Mouse (Mus musculus): Measurements from ENCODE around the gene Dspp. TPM values are rescaled to one million over a fixed set of nuclear protein-coding genes. Genes with fewer than 3 reads are reported as not detected.

The Dspp gene
- polyA plus RNA-seq, 1 experiment from 2014 or later, result not detected

DNA sequence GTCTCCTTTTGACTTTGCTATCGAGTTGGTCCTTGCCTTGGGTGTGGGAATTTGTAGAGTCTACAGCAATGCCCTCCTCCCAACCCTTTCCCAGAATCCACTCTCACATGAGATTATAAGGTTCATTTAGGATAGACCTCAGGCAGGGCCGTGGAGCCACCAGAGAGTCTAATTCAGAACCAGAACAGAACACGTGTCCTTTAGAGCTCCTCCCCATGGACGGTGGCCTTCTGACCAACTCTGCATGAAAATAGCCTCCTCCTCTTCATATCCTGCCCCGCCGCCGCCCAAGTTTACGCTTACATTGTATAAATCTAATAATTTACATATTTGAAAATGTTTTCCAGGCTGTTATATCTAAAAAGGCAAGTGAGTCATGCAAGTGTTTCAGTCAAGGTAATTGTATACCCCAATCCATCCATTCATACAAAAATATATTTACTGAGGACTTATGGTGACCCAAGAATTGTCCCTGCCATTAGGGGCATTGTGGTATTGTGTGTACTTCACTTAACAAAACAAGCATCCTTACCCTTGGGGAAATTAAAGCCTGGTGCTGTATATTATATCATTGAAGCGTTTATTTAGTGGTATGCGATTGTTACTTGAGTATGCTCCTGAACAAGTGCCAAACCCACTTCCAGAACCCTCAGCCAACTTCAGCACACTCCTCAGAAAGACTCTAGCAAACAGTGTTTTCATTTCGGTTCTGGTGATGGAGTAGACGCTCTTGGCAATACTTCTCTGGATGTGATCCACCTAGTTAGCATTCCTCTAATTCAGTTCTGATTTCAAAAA, 30.8 kb downstream of the Dspp start:
- ChIA-PET POLR2A (no interaction called here), CTCF (no interaction called here)
- DNase-seq (ENCODE audit: low read depth, low spot score) (no peak), ATAC-seq (no peak)
- TF ChIP-seq CTCF (IDR thresholded peaks at IDR 0.05), result no peak
- in situ Hi-C loops (cut with MboI; ENCODE audit: low pct_unique_long_range_greater_than_20kb), result no loop called here
- H3K27me3 ChIP-seq, result peaks cover 4% of the 10 kb centered on the region

DNA sequence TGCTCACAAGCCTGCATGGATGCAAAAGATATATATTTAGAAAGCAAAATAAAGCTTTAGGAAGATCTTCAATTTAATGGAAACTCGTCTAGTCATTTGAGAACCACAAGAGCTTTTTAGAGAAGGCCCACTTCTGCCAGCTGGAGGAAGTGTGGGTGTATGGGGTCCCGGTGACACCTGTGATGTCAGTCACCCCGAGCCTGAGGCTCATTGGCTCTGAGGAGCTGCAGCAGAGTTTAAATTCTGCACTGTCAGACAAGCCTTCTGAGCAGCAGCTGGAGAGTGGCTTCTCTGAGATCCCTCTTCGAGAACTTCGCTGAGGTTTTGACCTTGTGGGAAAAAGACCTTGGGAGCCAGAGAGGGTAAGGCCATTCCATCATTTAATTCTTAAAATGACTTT, 31.8 kb downstream of the Dspp start, which contains the start of gene Dmp1:
TSS of gene Dmp1 (plus strand) at position 263 of the 400 bp plus-strand sequence.
- DNase-seq (ENCODE audit: low read depth, low spot score), result no peak
- CTCF ChIA-PET, result interaction anchor here (1.5 kb wide), 1 partner anchor 10 kb away, joined by 4 read pairs; no protein-coding TSS in a partner anchor
- TF ChIP-seq CTCF (IDR thresholded peaks at IDR 0.05), result no peak
- in situ Hi-C loops (cut with MboI; ENCODE audit: low pct_unique_long_range_greater_than_20kb), result no loop called here
- POLR2A ChIA-PET, result interaction anchor here (1.0 kb wide), 1 partner anchor 16 kb away, joined by 3 read pairs; no protein-coding TSS in a partner anchor
- H3K27me3 ChIP-seq, result peaks cover 4% of the 10 kb centered on the region
- ATAC-seq, result no peak

DNA sequence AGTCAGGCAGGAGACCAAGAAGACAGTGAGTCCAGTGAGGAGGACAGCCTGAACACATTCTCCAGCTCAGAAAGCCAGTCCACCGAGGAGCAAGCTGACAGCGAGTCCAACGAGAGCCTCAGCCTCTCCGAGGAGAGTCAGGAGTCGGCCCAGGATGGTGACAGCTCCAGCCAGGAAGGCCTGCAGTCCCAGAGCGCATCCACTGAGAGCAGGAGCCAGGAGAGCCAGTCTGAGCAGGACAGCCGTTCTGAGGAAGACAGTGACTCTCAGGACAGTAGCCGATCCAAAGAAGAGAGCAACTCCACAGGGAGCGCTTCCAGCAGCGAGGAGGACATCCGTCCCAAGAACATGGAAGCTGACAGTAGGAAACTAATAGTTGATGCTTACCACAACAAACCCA, 42.0 kb downstream of the Dspp start:
- in situ Hi-C loops (cut with MboI; ENCODE audit: low pct_unique_long_range_greater_than_20kb), result no loop called here
- POLR2A ChIA-PET, result no interaction called here
- peaks cover 13% of the 10 kb centered on the region for H3K27me3 ChIP-seq
- ATAC-seq (no peak), DNase-seq (ENCODE audit: low read depth, low spot score) (no peak)
- CTCF ChIA-PET, result interaction anchor here (1.3 to 1.5 kb wide), 2 partner anchors 18 to 33 kb away, joined by 4 read pairs; no protein-coding TSS in a partner anchor
- TF ChIP-seq CTCF (IDR thresholded peaks at IDR 0.05), result no peak

DNA sequence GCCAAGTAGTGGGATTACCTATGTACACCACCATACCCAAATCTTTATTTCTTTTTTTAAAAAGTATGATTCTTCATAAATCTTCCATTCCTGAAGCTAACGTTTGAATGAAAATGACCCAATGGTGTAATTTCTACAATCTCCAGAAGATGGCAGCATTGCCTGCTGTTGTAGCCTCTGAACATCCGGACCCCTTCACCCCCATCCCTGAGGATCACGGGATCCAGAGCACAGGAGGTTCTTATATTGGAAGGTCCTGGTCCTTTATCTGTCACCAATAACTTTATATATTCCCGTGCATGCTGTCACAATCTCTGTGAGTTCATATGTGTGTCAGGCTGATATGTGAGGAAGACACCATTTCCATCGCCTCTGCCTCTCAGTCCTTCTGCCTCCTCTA, 48.4 kb downstream of the Dspp start:
- peak; percentile 4 for DNase-seq (ENCODE audit: low read depth, low spot score)
- TF ChIP-seq CTCF (IDR thresholded peaks at IDR 0.05), result peak; percentile 84
- POLR2A ChIA-PET, result no interaction called here
- no peak for ATAC-seq
- peaks cover 3% of the 10 kb centered on the region for H3K27me3 ChIP-seq
- in situ Hi-C loops (cut with MboI; ENCODE audit: low pct_unique_long_range_greater_than_20kb), result loop anchor here (5.0 kb wide), 2 partner anchors 118 to 233 kb away; no protein-coding TSS in a partner anchor
- CTCF ChIA-PET, result interaction anchor here (0.8 to 1.7 kb wide), 7 partner anchors 12 to 227 kb away, joined by 3 to 11 read pairs (median 5); partner anchors contain the start of gene Mepe

DNA sequence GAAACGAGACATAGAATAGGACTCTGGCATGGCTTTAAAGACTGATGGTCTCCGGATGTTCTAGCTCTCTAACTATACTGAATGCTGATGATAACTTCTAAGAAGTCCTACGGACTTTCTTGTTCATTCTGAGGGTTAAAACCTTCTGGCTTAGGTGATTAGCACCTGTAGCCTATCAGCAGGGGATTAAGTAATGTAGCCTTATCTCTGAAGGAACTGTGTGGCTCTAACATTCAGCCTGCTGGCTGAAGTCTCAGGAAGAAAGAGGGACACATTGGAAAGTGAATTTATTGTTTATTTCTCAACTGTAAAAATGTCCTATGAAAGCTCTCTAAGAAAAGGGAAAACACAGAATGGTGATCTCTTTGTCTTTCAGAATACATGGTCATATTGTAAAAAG, 53.8 kb downstream of the Dspp start:
- POLR2A ChIA-PET, result interaction anchor here (1.1 kb wide), 1 partner anchor 12 kb away, joined by 3 read pairs; no protein-coding TSS in a partner anchor
- TF ChIP-seq CTCF (IDR thresholded peaks at IDR 0.05), result no peak
- ATAC-seq (no peak), DNase-seq (ENCODE audit: low read depth, low spot score) (no peak)
- CTCF ChIA-PET, result no interaction called here
- in situ Hi-C loops (cut with MboI; ENCODE audit: low pct_unique_long_range_greater_than_20kb), result no loop called here
- H3K27me3 ChIP-seq, result peaks cover 18% of the 10 kb centered on the region

DNA sequence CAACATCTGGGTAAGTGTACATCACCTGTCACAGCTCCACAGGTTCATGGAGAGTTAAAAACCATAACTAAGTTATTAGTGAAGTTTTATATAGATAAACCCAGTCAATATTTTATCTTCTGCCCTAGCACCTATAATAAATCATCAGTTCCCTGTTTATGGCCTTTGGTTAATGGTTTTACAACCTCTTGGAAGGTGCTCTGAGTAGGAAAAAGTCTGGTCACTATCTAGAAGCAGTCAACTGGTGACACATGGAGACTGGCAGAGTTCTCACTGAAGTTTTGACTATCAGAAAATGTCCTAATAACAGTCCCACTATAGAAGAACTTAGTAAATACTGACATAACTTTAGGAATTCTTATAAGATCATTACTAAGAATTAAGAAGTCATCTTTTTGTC, 54.2 kb downstream of the Dspp start:
- ATAC-seq, result no peak
- no peak for TF ChIP-seq CTCF (IDR thresholded peaks at IDR 0.05)
- ChIA-PET CTCF (no interaction called here), POLR2A (no interaction called here)
- H3K27me3 ChIP-seq, result peaks cover 18% of the 10 kb centered on the region
- no peak for DNase-seq (ENCODE audit: low read depth, low spot score)
- in situ Hi-C loops (cut with MboI; ENCODE audit: low pct_unique_long_range_greater_than_20kb), result no loop called here

DNA sequence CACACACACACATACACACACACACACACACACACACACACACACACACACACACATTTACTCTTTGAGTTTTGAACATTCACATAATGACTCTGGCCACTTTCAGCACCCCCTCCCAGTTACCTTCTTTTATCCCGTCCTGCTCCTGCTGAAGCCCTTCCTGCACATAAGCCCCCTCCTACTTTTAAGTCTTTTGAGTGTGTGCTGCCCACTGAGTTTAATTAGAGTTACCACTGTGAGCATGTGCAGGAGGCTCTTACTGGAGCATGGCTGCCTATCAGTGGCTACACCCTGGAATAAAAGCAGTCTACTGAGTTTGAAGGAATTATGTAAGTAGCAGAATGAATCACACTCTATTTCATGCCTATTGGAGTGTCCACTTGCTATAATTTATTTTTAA, 58.0 kb downstream of the Dspp start:
- in situ Hi-C loops (cut with MboI; ENCODE audit: low pct_unique_long_range_greater_than_20kb), result no loop called here
- no peak for TF ChIP-seq CTCF (IDR thresholded peaks at IDR 0.05)
- no peak for DNase-seq (ENCODE audit: low read depth, low spot score)
- H3K27me3 ChIP-seq, result peaks cover 21% of the 10 kb centered on the region
- no peak for ATAC-seq
- POLR2A ChIA-PET, result no interaction called here
- CTCF ChIA-PET, result no interaction called here

Other genes with a start within 250 kb of the Dspp start
- not detected for gene Hsd17b13, start 193.3 kb upstream of the Dspp start, polyA plus RNA-seq (2021)
- gene Hsd17b11, start 148.8 kb upstream of the Dspp start, polyA plus RNA-seq (2021), result 14.3 TPM
- gene Nudt9, start 124.4 kb upstream of the Dspp start, polyA plus RNA-seq (2021), result 52.3 TPM
- gene Gm17660, start 93.1 kb upstream of the Dspp start, polyA plus RNA-seq (2021), result not detected
- not detected for gene Sparcl1, start 57.0 kb upstream of the Dspp start, polyA plus RNA-seq (2021)
- not detected for gene Dmp1, start 31.9 kb downstream of the Dspp start, polyA plus RNA-seq (2021)
- not detected for gene Ibsp, start 128.5 kb downstream of the Dspp start, polyA plus RNA-seq (2021)
- gene Mepe, start 154.6 kb downstream of the Dspp start, polyA plus RNA-seq (2021), result not detected